Mouse (Mus musculus) myocyte (in vitro differentiated cells): ENCODE measurements around the gene Lcn2.

Experiments used
- CEBPB ChIP-seq: IDR thresholded peaks from 2 replicates; pipeline ENCODE4 v1.6.1; 2011; ENCODE audit warnings: mild to moderate bottlenecking, moderate library complexity; ENCODE audit not compliant: poor library complexity, insufficient read depth, severe bottlenecking
- POLR2A ChIP-seq: IDR thresholded peaks from one replicate; pipeline ENCODE4 v1.6.1; 2011; ENCODE audit warnings: low read depth, mild to moderate bottlenecking, control low read depth, moderate library complexity; ENCODE audit not compliant: insufficient read length
- REST ChIP-seq: IDR thresholded peaks from one replicate; pipeline ENCODE4 v1.6.1; 2011; ENCODE audit warnings: mild to moderate bottlenecking, control low read depth, moderate library complexity; ENCODE audit not compliant: insufficient read depth, insufficient read length
- USF1 ChIP-seq: IDR thresholded peaks from one replicate; pipeline ENCODE4 v1.6.1; 2011; ENCODE audit warnings: low read depth, mild to moderate bottlenecking, control low read depth, moderate library complexity

GRCm38 (mm10) chr2:32425568-32425967 lies 37.5 kb upstream of the Lcn2 start:
- TF ChIP-seq POLR2A (no peak), USF1 (no peak), CEBPB (no peak), REST (no peak)
